In genomic region chr2:147085072-147085870, GRCm38 (mm10) we compare ENCODE assay signal across 8 mouse cellular contexts. TPM values are rescaled to one million over a fixed set of nuclear protein-coding genes. Genes with fewer than 3 reads are reported as not detected.
A peak's percentile ranks its signal among the peaks of the same experiment; 100 is the strongest.
DNase-seq lines count a peak whose midpoint lies in the region; ATAC-seq and TF ChIP-seq lines count a peak whose summit lies in the region.
"Had no signal": no experiment of that assay in that cellular context is flagged by ENCODE, and none has a peak within 500 bp of the region (broad histone marks: within the 10 kb centered on the region; RNA-seq: fewer than 3 reads in every experiment).

TSS of gene Nkx2-4 (minus strand) at chr2:147085445.

- peak within 1 kb of the TSS; percentile 37 for H3K4me3 ChIP-seq in forebrain, embryonic 12.5 days (replicated peaks)
- peak within 1 kb of the TSS; percentile 45 for H3K4me3 ChIP-seq in intestine, postnatal 0 days (ENCODE audit: low read depth, low read length)
- H3K4me3 ChIP-seq in midbrain, embryonic 15.5 days: peak within 1 kb of the TSS; percentile 30
- H3K4me3 ChIP-seq: myocyte had no signal

- H3K9ac ChIP-seq in forebrain, embryonic 12.5 days: peak within 1 kb of the TSS; percentile 33; the same call in 1 of the 2 replicates
- no peak within 1 kb of the TSS for H3K9ac ChIP-seq in intestine, postnatal 0 days (ENCODE audit: low read depth, low read length)
- H3K9ac ChIP-seq in midbrain, embryonic 15.5 days: no peak within 1 kb of the TSS

- peak; percentile 28 to 44 for DNase-seq in B cell, adult 2 months
- DNase-seq in CD4-positive, CD25-positive, alpha-beta regulatory T cell, adult 2 months (ENCODE audit: low read depth, low spot score): peak; percentile 40
- DNase-seq in right cerebral cortex, postnatal 25 days: no peak
- DNase-seq in frontal cortex, adult 2 months (ENCODE audit: extremely low spot score in 1 of 2, low spot score in 1 of 2): no peak

- H3K36me3 ChIP-seq in forebrain, embryonic 12.5 days (replicated peaks): no peaks in the 10 kb centered on the region
- no peaks in the 10 kb centered on the region for H3K36me3 ChIP-seq in intestine, postnatal 0 days (ENCODE audit: control insufficient read depth, insufficient read depth)
- H3K36me3 ChIP-seq in midbrain, embryonic 15.5 days (replicated peaks): no peaks in the 10 kb centered on the region

- peaks cover 19% of the 10 kb centered on the region for H3K4me1 ChIP-seq in forebrain, embryonic 12.5 days
- H3K4me1 ChIP-seq in intestine, postnatal 0 days (replicated peaks; ENCODE audit: control insufficient read depth, insufficient read depth, low read length): 0 out of 2 replicates have a peak, but pooled peaks cover 2% of the 10 kb centered on the region
- H3K4me1 ChIP-seq in midbrain, embryonic 15.5 days: peaks cover 15% of the 10 kb centered on the region

- H3K27ac ChIP-seq in forebrain, embryonic 12.5 days: peak within 1 kb of the TSS; percentile 53
- H3K27ac ChIP-seq in intestine, postnatal 0 days (ENCODE audit: low read depth, low read length): no peak within 1 kb of the TSS
- H3K27ac ChIP-seq in midbrain, embryonic 15.5 days: peak within 1 kb of the TSS; percentile 56; the same call in 1 of the 2 replicates

- H3K4me2 ChIP-seq in forebrain, embryonic 12.5 days: peak within 1 kb of the TSS; percentile 50
- H3K4me2 ChIP-seq in intestine, postnatal 0 days (replicated peaks; ENCODE audit: low read depth): peak within 1 kb of the TSS; percentile 85
- H3K4me2 ChIP-seq in midbrain, embryonic 15.5 days: peak within 1 kb of the TSS; percentile 47

- WGBS in forebrain, embryonic 12.5 days: under 1% methylated on average over 78 of the region's 82 CpGs
- 2% methylated on average over 64 of the region's 82 CpGs for WGBS in intestine, postnatal 0 days
- WGBS in midbrain, embryonic 15.5 days: under 1% methylated on average over 69 of the region's 82 CpGs

- H3K9me3 ChIP-seq in forebrain, embryonic 12.5 days: no peaks in the 10 kb centered on the region
- H3K9me3 ChIP-seq in intestine, postnatal 0 days (ENCODE audit: control insufficient read depth): no peaks in the 10 kb centered on the region
- H3K9me3 ChIP-seq in midbrain, embryonic 15.5 days: no peaks in the 10 kb centered on the region

- peak; percentile 37 for ATAC-seq in forebrain, embryonic 12.5 days (ENCODE audit: low FRiP score)
- ATAC-seq in intestine, postnatal 0 days: peak; percentile 41; the same call in 1 of the 2 replicates
- ATAC-seq in midbrain, embryonic 15.5 days (replicated peaks): peak; percentile 35

- TF ChIP-seq CTCF in intestine, postnatal 0 days (IDR thresholded peaks at IDR 0.05; ENCODE audit: low read depth): no peak

- peaks cover 63% of the 10 kb centered on the region for H3K27me3 ChIP-seq in forebrain, embryonic 12.5 days
- H3K27me3 ChIP-seq in intestine, postnatal 0 days (replicated peaks; ENCODE audit: control insufficient read depth, insufficient read depth, low read length): peaks cover 73% of the 10 kb centered on the region
- peaks cover 69% of the 10 kb centered on the region for H3K27me3 ChIP-seq in midbrain, embryonic 15.5 days (replicated peaks)

RNA-seq across cellular contexts. Expression of gene Nkx2-4, which starts in this region (rescaled TPM):
- polyA plus RNA-seq in forebrain, embryonic 12.5 days (2016; fragmentation: Nextera tagmentation; extraction: Ambion mirVana): 1.1 and 2.8 TPM in 2 replicates
- polyA plus RNA-seq in intestine, postnatal 0 days (2015; fragmentation: Nextera tagmentation; extraction: Ambion mirVana): not detected in 2 replicates
- polyA plus RNA-seq in midbrain, embryonic 15.5 days (2015; fragmentation: Nextera tagmentation; extraction: Ambion mirVana): 2.4 and 3.8 TPM in 2 replicates
- polyA plus RNA-seq in frontal cortex, adult 2 months (2012; rRNA removed): not detected in 2 replicates
- polyA plus RNA-seq: myocyte had no signal

Comparison
In these comparisons a context has a peak if more than half of its experiments do, and no peak if none do; other contexts are left out.
1. Peak in ATAC-seq, H3K4me3 ChIP-seq and H3K4me2 ChIP-seq in intestine, postnatal 0 days; RNA of the gene not detected or under 1 TPM.
2. DNase-seq: peak in B cell, adult 2 months (2 of 2) and CD4-positive, CD25-positive, alpha-beta regulatory T cell, adult 2 months (single experiment); none in right cerebral cortex, postnatal 25 days (single experiment) and frontal cortex, adult 2 months (0 of 2).
3. Peak in every context shown above with its lines, with median percentiles within 50 percentile points of each other: ATAC-seq, H3K4me2 ChIP-seq and H3K4me3 ChIP-seq.